Mouse (Mus musculus) limb, embryonic 10.5 days (tissue): ENCODE measurements around the gene Thap7. TPM values are rescaled to one million over a fixed set of nuclear protein-coding genes. Genes with fewer than 3 reads are reported as not detected.

Source experiments
- DNase-seq: peaks from one replicate; pipeline ENCODE4 v3.0.0-alpha.2; 2017; ENCODE audit warnings: low spot score
- H3K27ac ChIP-seq: fragments of 300-500 bp; sonication (generic); 2 replicates; pipeline ENCODE4 v1.5.1; 2016; ENCODE audit warnings: mild to moderate bottlenecking
- H3K27me3 ChIP-seq: fragments of 300-500 bp; sonication (generic); 2 replicates; pipeline ENCODE4 v1.6.1; 2016; ENCODE audit warnings: low read depth, mild to moderate bottlenecking; ENCODE audit not compliant: poor library complexity, severe bottlenecking
- H3K36me3 ChIP-seq: fragments of 300-500 bp; sonication (generic); 2 replicates; pipeline ENCODE4 v1.6.1; 2016; ENCODE audit warnings: mild to moderate bottlenecking, moderate library complexity
- H3K4me1 ChIP-seq: fragments of 300-500 bp; sonication (generic); 2 replicates; pipeline ENCODE4 v1.6.1; 2016
- H3K4me3 ChIP-seq: fragments of 300-500 bp; sonication (generic); 2 replicates; pipeline ENCODE4 v1.5.1; 2016; ENCODE audit warnings: mild to moderate bottlenecking, moderate library complexity
- H3K9me3 ChIP-seq: fragments of 300-500 bp; sonication (generic); replicated peaks from 2 replicates; pipeline ENCODE4 v1.6.1; 2016; ENCODE audit warnings: mild to moderate bottlenecking
- WGBS: fragments of 180-500 bp; shearing (Covaris S2); methylation state at CpG from one replicate; pipeline ENCODE4 v1.1.7; 2016; 5-methylcytosine and 5-hydroxymethylcytosine counted together
- polyA plus RNA-seq: library from polyadenylated mRNA; unstranded; fragments of >200 nt; fragmentation: Nextera tagmentation; extraction: Ambion mirVana; gene quantifications from 2 replicates; pipeline ENCODE4 v1.2.1, GENCODE M21; 2016

Gene Thap7
- polyA plus RNA-seq: 47.8 and 58.9 TPM in 2 replicates

DNA sequence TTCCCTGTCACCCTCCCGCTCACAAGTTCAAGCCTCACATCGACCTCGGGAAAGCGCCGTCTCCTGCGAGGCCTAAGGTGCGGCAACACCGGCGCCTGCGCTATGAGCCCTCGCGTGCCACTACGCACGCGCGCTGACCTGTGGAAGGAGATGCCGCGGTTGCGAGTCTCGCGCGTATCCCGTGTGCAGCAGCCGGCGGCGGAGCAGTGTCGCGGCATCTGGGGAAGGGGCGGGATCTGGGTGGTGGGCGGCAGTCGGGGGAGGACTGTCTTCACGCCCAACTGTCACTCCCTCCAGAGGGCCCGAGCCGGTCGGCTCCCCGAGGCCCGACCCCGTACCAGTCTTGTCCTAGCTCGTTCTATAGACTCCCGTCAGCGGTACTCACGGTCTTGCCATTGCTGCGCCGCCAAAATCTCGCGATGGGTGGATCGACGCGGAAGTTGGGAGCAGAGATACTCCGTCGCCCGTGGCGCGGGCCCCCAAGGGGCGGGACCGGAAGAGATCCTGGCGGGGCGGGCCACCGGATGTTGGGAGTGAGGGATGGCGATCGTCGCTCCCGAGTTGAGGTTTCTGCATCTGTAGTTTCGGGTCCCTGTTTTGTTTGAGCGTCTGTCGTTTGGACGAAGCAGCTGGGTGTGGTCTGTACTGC, at the start of gene Thap7:
Gene Thap7 (minus strand): TSS at position 497 of the 649 bp plus-strand sequence.
- under 1% methylated on average over 67 of the region's 67 CpGs for WGBS
- DNase-seq: peak; percentile 99
- H3K27me3 ChIP-seq: no peaks in the 10 kb centered on the region
- peaks cover 22% of the 10 kb centered on the region for H3K4me1 ChIP-seq
- peak within 1 kb of the TSS; percentile 76 for H3K4me3 ChIP-seq
- peak within 1 kb of the TSS; percentile 90 for H3K27ac ChIP-seq
- H3K36me3 ChIP-seq: peaks cover 37% of the 10 kb centered on the region
- H3K9me3 ChIP-seq: no peaks in the 10 kb centered on the region

GRCm38 (mm10) chr16:17576825-17577215, 45.9 kb upstream of the Thap7 start:
- Histone ChIP-seq H3K4me1 (peaks cover 9% of the 10 kb centered on the region), H3K27ac (no peak overlapping the region), H3K9me3 (no peaks in the 10 kb centered on the region), H3K4me3 (peak overlapping the region; percentile 55), H3K27me3 (peaks cover 72% of the 10 kb centered on the region), H3K36me3 (no peaks in the 10 kb centered on the region)
- WGBS: 18% methylated on average over 8 of the region's 8 CpGs
- DNase-seq: no peak

DNA sequence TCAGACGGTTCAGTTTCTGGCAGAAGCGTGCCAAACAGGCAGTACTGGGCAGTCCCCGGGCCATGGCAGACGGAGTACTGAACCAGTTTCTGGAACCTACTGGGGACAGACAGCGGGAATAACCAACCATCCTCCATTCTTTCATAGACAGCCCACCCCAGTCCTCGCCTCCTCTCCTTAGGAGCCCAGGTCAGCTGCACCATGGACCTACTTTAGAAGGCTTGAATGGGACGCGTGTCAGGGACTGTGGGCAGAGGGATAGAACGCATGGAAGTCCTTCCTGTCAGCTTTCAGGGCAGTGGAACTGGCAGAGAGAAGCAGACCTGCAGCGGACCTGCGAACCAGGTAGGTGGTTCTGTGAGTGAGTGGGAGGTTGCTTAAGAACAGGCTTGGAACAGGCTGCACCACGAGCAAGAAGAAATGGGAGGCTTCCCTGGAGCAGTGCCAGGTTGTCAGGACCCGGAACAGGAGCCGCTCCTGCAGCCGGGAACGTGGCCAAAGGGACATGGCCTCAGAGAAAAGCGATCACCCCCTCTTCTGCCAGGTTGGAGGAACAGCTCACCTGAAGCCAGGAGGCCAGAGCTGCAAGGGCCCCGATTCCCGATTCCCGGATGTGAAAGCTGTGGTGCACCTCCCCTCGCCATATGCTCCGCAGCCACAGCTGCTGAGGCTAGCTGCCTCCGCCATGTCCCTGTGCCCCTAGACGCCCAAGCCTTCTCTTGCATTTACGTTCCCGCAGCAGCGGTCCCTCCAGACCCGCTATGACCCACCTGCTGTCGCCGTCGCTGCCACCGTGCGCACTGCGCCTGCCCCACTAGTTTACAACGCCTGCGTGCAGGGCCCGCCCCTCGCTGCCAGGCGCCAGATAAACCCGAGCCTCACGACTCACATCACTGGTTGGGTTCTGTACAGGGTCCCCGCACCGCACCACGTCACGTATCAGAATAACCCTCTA, 45.2 kb upstream of the Thap7 start:
- no peaks in the 10 kb centered on the region for H3K36me3 ChIP-seq
- H3K27me3 ChIP-seq: peaks cover 72% of the 10 kb centered on the region
- H3K27ac ChIP-seq: no peak overlapping the region; the same call in 1 of the 2 replicates
- no peaks in the 10 kb centered on the region for H3K9me3 ChIP-seq
- H3K4me1 ChIP-seq: peaks cover 9% of the 10 kb centered on the region
- H3K4me3 ChIP-seq: peak overlapping the region; percentile 55
- 15% methylated on average over 45 of the region's 45 CpGs for WGBS
- DNase-seq: peak; percentile 50

DNA sequence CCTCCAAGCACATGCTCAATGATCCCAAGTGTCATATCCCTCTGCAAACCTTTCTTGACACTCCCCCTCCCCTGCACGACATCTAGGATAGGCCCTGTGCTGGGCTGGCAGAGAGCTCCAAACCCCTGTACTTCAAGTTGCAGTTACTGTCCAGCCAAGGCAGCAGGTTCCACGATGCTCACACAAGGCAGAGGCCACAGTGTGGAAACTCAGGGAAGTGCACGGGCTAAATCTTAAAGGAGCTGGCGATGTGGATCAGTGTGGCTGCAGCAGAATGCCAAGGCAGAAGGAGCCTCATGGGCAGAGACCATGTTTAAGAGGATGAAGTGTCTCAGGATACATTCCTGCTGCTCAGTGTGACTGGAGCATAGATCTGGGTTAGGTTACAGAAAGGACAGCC, 35.2 kb upstream of the Thap7 start:
- peaks cover 56% of the 10 kb centered on the region for H3K27me3 ChIP-seq
- WGBS: 38% methylated on average over 4 of the region's 4 CpGs
- no peak for DNase-seq
- peaks cover 14% of the 10 kb centered on the region for H3K4me1 ChIP-seq
- no peak overlapping the region for H3K4me3 ChIP-seq
- no peaks in the 10 kb centered on the region for H3K9me3 ChIP-seq
- no peak overlapping the region for H3K27ac ChIP-seq
- H3K36me3 ChIP-seq: no peaks in the 10 kb centered on the region

DNA sequence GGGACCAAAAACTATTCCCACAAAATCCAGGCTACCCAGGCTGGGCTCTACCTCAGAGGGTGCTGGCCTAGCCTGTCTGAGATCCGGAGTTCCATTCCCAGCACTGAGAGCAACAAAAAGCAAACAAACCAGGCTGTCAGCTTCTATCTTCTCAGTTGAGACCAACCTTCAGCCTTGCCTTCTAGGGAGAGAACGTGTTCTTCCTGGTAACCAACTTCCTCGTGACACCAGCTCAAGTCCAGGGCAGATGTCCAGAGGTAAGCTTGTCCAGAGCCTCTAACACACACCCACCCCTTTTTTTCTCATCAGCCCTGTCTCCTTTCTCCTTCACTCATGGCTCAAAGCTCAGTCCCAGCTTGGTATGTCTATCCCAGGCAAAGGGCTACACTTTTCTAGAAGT, 33.8 kb upstream of the Thap7 start:
- no peak overlapping the region for H3K27ac ChIP-seq
- 72% methylated on average over 3 of the region's 3 CpGs for WGBS
- no peak for DNase-seq
- H3K4me1 ChIP-seq: peaks cover 24% of the 10 kb centered on the region
- no peaks in the 10 kb centered on the region for H3K36me3 ChIP-seq
- no peak overlapping the region for H3K4me3 ChIP-seq
- H3K9me3 ChIP-seq: no peaks in the 10 kb centered on the region
- H3K27me3 ChIP-seq: peaks cover 64% of the 10 kb centered on the region

- Histone ChIP-seq H3K27ac (no peak overlapping the region), H3K4me1 (peaks cover 27% of the 10 kb centered on the region), H3K4me3 (no peak overlapping the region), H3K36me3 (no peaks in the 10 kb centered on the region), H3K9me3 (no peaks in the 10 kb centered on the region), H3K27me3 (peaks cover 67% of the 10 kb centered on the region)
- DNase-seq: no peak
- 74% methylated on average over 2 of the region's 2 CpGs for WGBS
Measured at GRCm38 (mm10) chr16:17564221-17564620, 33.3 kb upstream of the Thap7 start.

DNA sequence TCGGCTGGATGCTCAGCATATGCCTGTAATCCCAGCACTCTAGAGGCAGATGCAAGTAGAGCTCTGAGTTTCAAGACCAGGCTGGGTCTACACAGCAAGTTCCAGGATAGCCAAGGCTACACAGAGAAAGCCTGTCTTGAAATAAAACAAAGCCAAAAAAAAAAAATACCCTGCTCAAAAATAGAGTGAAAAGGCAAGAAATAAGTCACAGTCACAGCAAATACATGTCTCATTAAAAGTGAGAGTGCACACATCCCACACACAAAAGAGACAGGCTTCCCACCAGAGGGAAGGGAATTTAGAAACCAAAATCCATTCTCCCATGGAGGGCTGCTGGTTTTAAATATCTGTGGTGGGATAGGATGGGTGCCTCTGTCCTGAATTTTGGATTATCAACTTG, 32.6 kb upstream of the Thap7 start:
- WGBS: 50% methylated on average over 1 of the region's 1 CpGs
- H3K9me3 ChIP-seq: no peaks in the 10 kb centered on the region
- peaks cover 34% of the 10 kb centered on the region for H3K4me1 ChIP-seq
- H3K27ac ChIP-seq: no peak overlapping the region
- H3K4me3 ChIP-seq: no peak overlapping the region
- peaks cover 71% of the 10 kb centered on the region for H3K27me3 ChIP-seq
- DNase-seq: no peak
- H3K36me3 ChIP-seq: no peaks in the 10 kb centered on the region

DNA sequence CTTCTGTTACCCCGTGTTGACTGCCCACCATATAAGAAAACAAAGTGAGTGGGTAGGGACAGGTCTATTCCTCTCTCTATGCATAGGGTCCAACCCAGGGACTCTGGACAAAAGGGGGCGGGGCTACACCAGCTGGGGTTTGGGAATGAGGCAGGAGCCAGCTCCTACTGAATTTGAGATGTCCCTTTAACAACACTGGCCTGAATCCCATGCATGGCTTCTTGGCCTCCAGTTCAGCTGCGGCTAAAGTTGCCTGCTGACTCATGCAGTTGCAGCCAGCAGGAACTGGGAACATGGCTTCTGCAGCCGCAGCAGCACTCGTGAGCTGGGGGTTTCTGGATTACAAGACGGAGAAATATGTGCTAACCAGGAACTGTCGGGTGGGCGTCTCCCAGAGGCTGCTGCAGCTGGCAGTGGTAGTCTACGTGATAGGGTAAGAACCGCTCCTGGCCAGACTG, 30.8 kb upstream of the Thap7 start, which contains the start of gene P2rx6:
Gene P2rx6 (plus strand): TSS at position 135 of the 458 bp plus-strand sequence.
- no peaks in the 10 kb centered on the region for H3K9me3 ChIP-seq
- peak within 1 kb of the TSS; percentile 64; the same call in 1 of the 2 replicates for H3K27ac ChIP-seq
- 6% methylated on average over 10 of the region's 10 CpGs for WGBS
- DNase-seq: peak; percentile 65
- H3K4me1 ChIP-seq: peaks cover 40% of the 10 kb centered on the region
- H3K4me3 ChIP-seq: peak within 1 kb of the TSS; percentile 43
- peaks cover 67% of the 10 kb centered on the region for H3K27me3 ChIP-seq
- no peaks in the 10 kb centered on the region for H3K36me3 ChIP-seq

DNA sequence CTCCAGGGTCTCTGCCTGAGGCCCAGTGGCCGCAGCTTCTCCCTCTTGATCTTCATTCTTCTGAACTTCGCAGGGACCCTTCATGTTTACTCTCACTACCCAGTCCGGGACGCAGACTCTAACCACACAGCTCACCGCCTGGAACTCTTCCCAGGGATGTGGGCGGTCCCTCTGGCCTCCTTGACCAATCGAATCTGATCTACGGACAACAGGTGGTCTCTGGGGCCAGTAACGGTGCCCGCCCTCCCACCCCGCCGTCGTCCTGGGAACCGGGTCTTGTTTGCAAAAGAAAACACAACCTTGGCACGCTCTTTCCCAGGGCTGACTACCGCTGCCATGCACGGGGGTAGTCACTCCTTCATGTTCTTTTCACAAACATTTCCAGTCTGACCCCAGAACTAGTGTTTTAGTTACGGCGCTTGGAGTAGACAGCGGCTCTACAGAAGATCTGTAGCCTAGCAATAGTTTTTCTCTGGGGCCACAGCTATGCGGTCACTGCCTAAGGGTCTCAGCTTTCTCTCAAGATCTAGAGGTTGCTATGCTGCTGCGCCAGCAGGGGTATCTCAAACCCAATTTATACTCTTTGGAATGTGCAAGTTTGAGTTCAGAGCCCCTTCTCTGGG, 30.3 kb upstream of the Thap7 start, which contains the start of gene Lrrc74b:
Gene Lrrc74b (minus strand): TSS at position 120 of the 623 bp plus-strand sequence.
- 1% methylated on average over 22 of the region's 22 CpGs for WGBS
- Histone ChIP-seq H3K4me3 (peak within 1 kb of the TSS; percentile 43), H3K36me3 (no peaks in the 10 kb centered on the region), H3K27me3 (peaks cover 67% of the 10 kb centered on the region), H3K9me3 (no peaks in the 10 kb centered on the region), H3K4me1 (peaks cover 40% of the 10 kb centered on the region), H3K27ac (peak within 1 kb of the TSS; percentile 64; the same call in 1 of the 2 replicates)
- DNase-seq: peak; percentile 81

DNA sequence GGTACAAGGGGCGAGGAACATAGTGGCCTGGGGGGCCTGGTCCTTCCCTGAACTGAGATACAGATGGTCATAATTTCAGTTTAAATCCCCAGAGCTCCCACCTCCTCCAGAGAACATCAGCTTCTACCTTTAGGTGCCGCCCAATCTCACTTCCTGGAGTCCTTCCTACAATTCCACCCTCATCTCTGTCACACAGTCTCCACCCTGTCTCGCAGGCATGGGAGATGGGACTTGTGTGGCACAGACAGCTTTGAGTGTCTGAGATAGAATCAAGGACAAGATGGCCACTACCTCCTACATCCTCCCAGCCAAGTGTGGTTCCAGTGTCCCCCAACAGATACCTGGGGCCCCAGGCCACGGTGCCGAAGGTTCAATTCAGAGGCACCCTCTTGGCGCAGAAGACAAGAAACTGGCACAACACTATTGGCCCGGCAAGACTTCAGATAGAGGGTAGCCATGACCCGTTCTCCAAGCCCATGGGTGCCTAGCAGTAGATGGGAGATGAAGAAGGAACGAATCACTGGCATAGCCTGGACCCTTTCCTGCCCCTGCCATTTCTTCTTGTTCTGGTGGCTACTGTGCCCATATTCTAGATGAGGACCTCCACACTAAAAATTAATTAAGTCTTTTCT, 28.6 kb upstream of the Thap7 start:
- H3K4me3 ChIP-seq: 0 out of 2 replicates have a peak overlapping the region, but pooled peaks have one; percentile 30
- peaks cover 47% of the 10 kb centered on the region for H3K4me1 ChIP-seq
- 64% methylated on average over 9 of the region's 9 CpGs for whole genome bisulfite sequencing
- H3K27me3 ChIP-seq: peaks cover 57% of the 10 kb centered on the region
- H3K27ac ChIP-seq: peak overlapping the region; percentile 78; the same call in 1 of the 2 replicates
- no peaks in the 10 kb centered on the region for H3K9me3 ChIP-seq
- DNase-seq: no peak
- no peaks in the 10 kb centered on the region for H3K36me3 ChIP-seq

DNA sequence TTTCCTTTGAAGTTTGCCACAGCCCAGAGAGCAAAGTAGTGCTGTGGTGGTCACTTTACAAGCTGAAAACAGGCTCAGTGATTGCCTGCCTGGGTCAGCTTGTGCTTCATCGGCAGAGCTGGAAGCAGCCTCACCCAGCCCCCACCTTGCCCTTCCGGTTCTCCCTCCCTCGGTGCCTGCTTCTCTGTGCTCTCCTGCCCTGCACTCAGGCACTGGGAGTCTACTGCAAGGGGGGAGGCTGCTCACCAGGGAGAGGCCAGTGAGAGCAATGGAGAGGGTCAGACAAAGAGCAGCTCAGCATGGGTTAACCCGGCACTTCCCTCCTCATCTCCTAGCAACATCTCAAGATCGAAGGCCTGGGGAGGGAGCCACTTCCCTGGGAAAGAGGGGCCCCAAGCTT, 27.9 kb upstream of the Thap7 start:
- H3K4me1 ChIP-seq: peaks cover 54% of the 10 kb centered on the region
- no peaks in the 10 kb centered on the region for H3K9me3 ChIP-seq
- peak; percentile 43 for DNase-seq
- 1% methylated on average over 5 of the region's 5 CpGs for WGBS
- no peaks in the 10 kb centered on the region for H3K36me3 ChIP-seq
- peaks cover 52% of the 10 kb centered on the region for H3K27me3 ChIP-seq
- H3K27ac ChIP-seq: peak overlapping the region; percentile 78
- peak overlapping the region; percentile 30 for H3K4me3 ChIP-seq

- 2% methylated on average over 5 of the region's 5 CpGs for WGBS
Measured at GRCm38 (mm10) chr16:17557947-17558480, 27.1 kb upstream of the Thap7 start.

More at GRCm38 (mm10) chr16:17557947-17558480, 27.1 kb upstream of the Thap7 start:
- peaks cover 59% of the 10 kb centered on the region for H3K4me1 ChIP-seq
- H3K9me3 ChIP-seq: no peaks in the 10 kb centered on the region
- peaks cover 44% of the 10 kb centered on the region for H3K27me3 ChIP-seq
- 0 out of 2 replicates have a peak overlapping the region, but pooled peaks have one; percentile 30 for H3K4me3 ChIP-seq
- no peaks in the 10 kb centered on the region for H3K36me3 ChIP-seq
- H3K27ac ChIP-seq: peak overlapping the region; percentile 78; the same call in 1 of the 2 replicates
- DNase-seq: peak; percentile 84
